Mouse (Mus musculus) stomach, embryonic 14.5 days (tissue): ENCODE measurements around the gene Cdh22. TPM values are rescaled to one million over a fixed set of nuclear protein-coding genes. Genes with fewer than 3 reads are reported as not detected.
A peak's percentile ranks its signal among the peaks of the same experiment; 100 is the strongest.

Source experiments
- ATAC-seq: fragments of 200-750 bp; cut with Nextera tagmentation; 2 replicates; pipeline ENCODE4 v1.8.0; 2017; ENCODE audit warnings: low read depth, moderate TSS enrichment; ENCODE audit not compliant: insufficient number of reproducible peaks, insufficient read depth, low FRiP score
- H3K27ac ChIP-seq: fragments of 300-500 bp; sonication (generic); 2 replicates; pipeline ENCODE4 v1.5.1; 2014; ENCODE audit warnings: mild to moderate bottlenecking, low read length, moderate library complexity, mixed read lengths
- H3K27me3 ChIP-seq: fragments of 300-500 bp; sonication (generic); 2 replicates; pipeline ENCODE4 v1.6.1; 2014; ENCODE audit warnings: low read length, control low read depth, mixed read lengths; ENCODE audit not compliant: control insufficient read depth, insufficient read depth
- H3K36me3 ChIP-seq: fragments of 300-500 bp; sonication (generic); 2 replicates; pipeline ENCODE4 v1.6.1; 2014; ENCODE audit warnings: mild to moderate bottlenecking, control low read depth, low read length, moderate library complexity, mixed read lengths; ENCODE audit not compliant: control insufficient read depth, insufficient read depth
- H3K4me1 ChIP-seq: fragments of 300-500 bp; sonication (generic); 2 replicates; pipeline ENCODE4 v1.6.1; 2014; ENCODE audit warnings: low read length, control low read depth, mixed read lengths; ENCODE audit not compliant: control insufficient read depth, insufficient read depth
- H3K4me2 ChIP-seq: fragments of 300-500 bp; sonication (generic); replicated peaks from 2 replicates; pipeline ENCODE4 v1.6.1; 2014; ENCODE audit warnings: low read depth, low read length, control low read depth
- H3K4me3 ChIP-seq: fragments of 300-500 bp; sonication (generic); 2 replicates; pipeline ENCODE4 v1.5.1; 2014; ENCODE audit warnings: low read depth, low read length, control low read depth
- H3K9ac ChIP-seq: fragments of 300-500 bp; sonication (generic); replicated peaks from 2 replicates; pipeline ENCODE4 v1.6.1; 2014; ENCODE audit warnings: low read depth, mild to moderate bottlenecking, control low read depth, low read length, moderate library complexity, mixed read lengths
- H3K9me3 ChIP-seq: fragments of 300-500 bp; sonication (generic); 2 replicates; pipeline ENCODE4 v1.6.1; 2016; ENCODE audit warnings: low read depth, low read length, control low read depth; ENCODE audit not compliant: control insufficient read depth
- WGBS: fragments of 180-500 bp; shearing (Covaris S2); extraction: QIAGEN DNeasy Blood & Tissue Kit; methylation state at CpG from one replicate; pipeline ENCODE4 v1.1.7; 2014; 5-methylcytosine and 5-hydroxymethylcytosine counted together
- polyA plus RNA-seq: library from polyadenylated mRNA; unstranded; fragments of >200 nt; fragmentation: Nextera tagmentation; extraction: Ambion mirVana; gene quantifications from 2 replicates; pipeline ENCODE4 v1.2.1, GENCODE M21; 2014

The Cdh22 gene
- polyA plus RNA-seq, 1 experiment from 2014 or later = 0.27 TPM

- H3K36me3 ChIP-seq = no peaks in the 10 kb centered on the region
- no peaks in the 10 kb centered on the region for H3K9me3 ChIP-seq
- H3K4me2 ChIP-seq = no peak overlapping the region
- H3K4me1 ChIP-seq = peaks cover 15% of the 10 kb centered on the region
- 23% methylated on average over 16 of the region's 16 CpGs for WGBS
- H3K27ac ChIP-seq = peak overlapping the region; percentile 18; the same call in 1 of the 2 replicates
- no peaks in the 10 kb centered on the region for H3K27me3 ChIP-seq
- no peak overlapping the region for H3K9ac ChIP-seq
- H3K4me3 ChIP-seq = no peak overlapping the region
- ATAC-seq = no peak
Observed at GRCm38 (mm10) chr2:165136049-165136448, 98.6 kb downstream of the Cdh22 start.

GRCm38 (mm10) chr2:165133566-165133965, 101.1 kb downstream of the Cdh22 start:
- Histone ChIP-seq H3K4me3 (no peak overlapping the region), H3K4me1 (peaks cover 15% of the 10 kb centered on the region), H3K9ac (no peak overlapping the region), H3K4me2 (peak overlapping the region; percentile 12; the same call in 1 of the 2 replicates), H3K27ac (no peak overlapping the region), H3K27me3 (no peaks in the 10 kb centered on the region), H3K9me3 (no peaks in the 10 kb centered on the region), H3K36me3 (no peaks in the 10 kb centered on the region)
- no peak for ATAC-seq
- under 1% methylated on average over 15 of the region's 15 CpGs for WGBS

GRCm38 (mm10) chr2:165131428-165131827, 103.2 kb downstream of the Cdh22 start:
- ATAC-seq = no peak
- Histone ChIP-seq H3K4me2 (no peak overlapping the region), H3K36me3 (no peaks in the 10 kb centered on the region), H3K4me1 (peaks cover 11% of the 10 kb centered on the region), H3K9ac (no peak overlapping the region), H3K4me3 (no peak overlapping the region), H3K9me3 (no peaks in the 10 kb centered on the region), H3K27ac (no peak overlapping the region), H3K27me3 (no peaks in the 10 kb centered on the region)
- 40% methylated on average over 12 of the region's 12 CpGs for WGBS

GRCm38 (mm10) chr2:165129189-165129588, 105.5 kb downstream of the Cdh22 start:
- Histone ChIP-seq H3K27ac (no peak overlapping the region), H3K4me1 (0 out of 2 replicates have a peak, but pooled peaks cover 7% of the 10 kb centered on the region), H3K9me3 (no peaks in the 10 kb centered on the region), H3K9ac (no peak overlapping the region), H3K27me3 (no peaks in the 10 kb centered on the region), H3K4me2 (no peak overlapping the region), H3K4me3 (no peak overlapping the region), H3K36me3 (no peaks in the 10 kb centered on the region)
- 45% methylated on average over 4 of the region's 4 CpGs for WGBS
- no peak for ATAC-seq

GRCm38 (mm10) chr2:165126896-165127562, 107.6 kb downstream of the Cdh22 start:
- Histone ChIP-seq H3K4me1 (no peaks in the 10 kb centered on the region), H3K4me2 (no peak overlapping the region), H3K9ac (no peak overlapping the region), H3K36me3 (no peaks in the 10 kb centered on the region), H3K27ac (no peak overlapping the region), H3K4me3 (no peak overlapping the region), H3K27me3 (no peaks in the 10 kb centered on the region), H3K9me3 (no peaks in the 10 kb centered on the region)
- no peak for ATAC-seq
- 55% methylated on average over 10 of the region's 10 CpGs for WGBS

- Histone ChIP-seq H3K4me2 (no peak overlapping the region), H3K36me3 (no peaks in the 10 kb centered on the region), H3K4me1 (no peaks in the 10 kb centered on the region), H3K9ac (no peak overlapping the region), H3K27ac (no peak overlapping the region), H3K9me3 (no peaks in the 10 kb centered on the region), H3K27me3 (peaks cover 10% of the 10 kb centered on the region; the same call in 1 of the 2 replicates), H3K4me3 (no peak overlapping the region)
- 26% methylated on average over 10 of the region's 10 CpGs for WGBS
- ATAC-seq = no peak
Observed at GRCm38 (mm10) chr2:165121206-165121840, 113.3 kb downstream of the Cdh22 start.

- H3K4me3 ChIP-seq = no peak overlapping the region
- peaks cover 12% of the 10 kb centered on the region; the same call in 1 of the 2 replicates for H3K27me3 ChIP-seq
- no peaks in the 10 kb centered on the region for H3K4me1 ChIP-seq
- H3K36me3 ChIP-seq = no peaks in the 10 kb centered on the region
- 52% methylated on average over 9 of the region's 9 CpGs for WGBS
- no peaks in the 10 kb centered on the region for H3K9me3 ChIP-seq
- H3K4me2 ChIP-seq = no peak overlapping the region
- no peak for ATAC-seq
- H3K9ac ChIP-seq = no peak overlapping the region
- H3K27ac ChIP-seq = no peak overlapping the region
Observed at GRCm38 (mm10) chr2:165120765-165121164, 113.9 kb downstream of the Cdh22 start.

- H3K4me3 ChIP-seq = no peak overlapping the region
- peaks cover 65% of the 10 kb centered on the region for H3K27me3 ChIP-seq
- no peaks in the 10 kb centered on the region for H3K9me3 ChIP-seq
- no peaks in the 10 kb centered on the region for H3K36me3 ChIP-seq
- 15% methylated on average over 11 of the region's 11 CpGs for WGBS
- no peaks in the 10 kb centered on the region for H3K4me1 ChIP-seq
- ATAC-seq = peak; percentile 28; the same call in 1 of the 2 replicates
- H3K4me2 ChIP-seq = no peak overlapping the region
- H3K9ac ChIP-seq = no peak overlapping the region
- no peak overlapping the region for H3K27ac ChIP-seq
Observed at GRCm38 (mm10) chr2:165113733-165114132, 120.9 kb downstream of the Cdh22 start.
